Mouse (Mus musculus): Measurements from ENCODE around the gene Igfn1. TPM values are rescaled to one million over a fixed set of nuclear protein-coding genes. Genes with fewer than 3 reads are reported as not detected.

The Igfn1 gene
- polyA plus RNA-seq, 1 experiment, result 7.1 TPM

DNA sequence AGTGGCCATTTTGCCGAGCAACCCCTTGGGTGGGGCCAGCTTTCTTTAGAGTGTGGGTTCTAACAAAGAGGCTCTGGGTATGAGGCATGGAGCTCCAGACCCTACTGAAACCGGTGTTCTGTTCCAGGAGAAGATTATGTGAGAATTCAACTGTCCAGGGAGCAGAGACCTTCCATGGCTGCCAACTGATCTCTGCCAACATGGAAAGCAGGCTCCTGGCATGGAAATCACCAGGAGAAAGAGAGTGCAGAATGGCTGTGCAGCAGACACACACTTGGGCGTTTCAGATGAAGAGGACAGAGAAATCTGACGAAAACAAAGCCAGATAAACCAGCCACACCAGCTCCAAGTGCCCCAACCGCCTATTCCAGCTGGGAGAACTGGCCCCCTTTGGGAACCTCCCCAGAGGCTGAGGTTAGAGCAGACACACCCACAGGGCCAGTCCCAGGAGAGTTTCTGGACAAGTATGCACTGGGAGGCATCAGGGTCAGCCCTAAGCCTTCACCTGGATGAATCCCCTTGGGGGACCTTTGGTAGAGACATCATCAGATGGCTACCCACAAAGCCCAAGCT, 89.6 kb downstream of the Igfn1 start:
- Histone ChIP-seq H3ac (ENCODE audit: control insufficient read depth, insufficient read length) (no peak overlapping the region), H3K27me3 (ENCODE audit: control insufficient read depth, insufficient read depth, insufficient read length) (no peaks in the 10 kb centered on the region), H3K4me3 (peak overlapping the region; percentile 85), H3K36me3 (ENCODE audit: control insufficient read depth, insufficient read depth) (peaks cover 9% of the 10 kb centered on the region), H3K79me2 (ENCODE audit: control insufficient read depth, insufficient read depth) (peaks cover 70% of the 10 kb centered on the region), H3K4me2 (ENCODE audit: low read depth) (peak overlapping the region; percentile 99)
- TF ChIP-seq SRF (IDR thresholded peaks at IDR 0.05; ENCODE audit: control insufficient read depth, insufficient read length, low read depth), result no peak
- TF ChIP-seq MAX (IDR thresholded peaks at IDR 0.05; ENCODE audit: low read depth), result no peak
- TF ChIP-seq POLR2A (IDR thresholded peaks at IDR 0.05; ENCODE audit: insufficient read length, low read depth), result no peak
- TF ChIP-seq TCF12 (IDR thresholded peaks at IDR 0.05; ENCODE audit: insufficient read depth, poor library complexity, severe bottlenecking), result no peak
- no peak for TF ChIP-seq POLR2AphosphoS2 (IDR thresholded peaks at IDR 0.05; ENCODE audit: insufficient read length, low read depth)

DNA sequence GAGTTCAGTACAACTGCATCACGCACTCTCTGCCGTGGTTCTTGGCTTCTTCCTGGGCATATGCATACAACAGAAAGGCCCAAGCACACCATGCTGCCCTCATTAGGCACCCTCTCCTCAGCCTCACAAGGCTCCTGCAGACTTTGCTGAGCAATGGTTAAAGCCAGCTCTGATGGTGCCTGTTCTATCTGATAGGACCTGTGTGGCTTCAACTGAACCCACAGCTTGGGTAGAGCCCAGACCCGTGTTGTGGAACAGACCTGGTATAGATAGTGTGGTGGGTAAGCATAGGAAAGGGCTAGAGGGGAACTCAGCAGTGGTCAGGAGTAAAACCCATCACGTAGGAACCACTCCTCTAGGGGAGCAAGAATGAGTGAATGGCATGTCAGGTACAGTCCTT, 92.5 kb downstream of the Igfn1 start:
- TF ChIP-seq CEBPB (IDR thresholded peaks at IDR 0.05; ENCODE audit: insufficient read depth, poor library complexity, severe bottlenecking), result no peak
- TF ChIP-seq POLR2AphosphoS2 (IDR thresholded peaks at IDR 0.05; ENCODE audit: insufficient read length, low read depth), result peak; percentile 6
- H3K79me2 ChIP-seq (ENCODE audit: control insufficient read depth, insufficient read depth), result peaks cover 95% of the 10 kb centered on the region
- no peak overlapping the region for H3K4me3 ChIP-seq
- H3K4me2 ChIP-seq (ENCODE audit: low read depth), result peak overlapping the region; percentile 12
- peaks cover 13% of the 10 kb centered on the region for H3K36me3 ChIP-seq (ENCODE audit: control insufficient read depth, insufficient read depth)
- no peaks in the 10 kb centered on the region for H3K27me3 ChIP-seq (ENCODE audit: control insufficient read depth, insufficient read depth, insufficient read length)
- H3ac ChIP-seq (ENCODE audit: control insufficient read depth, insufficient read length), result no peak overlapping the region

DNA sequence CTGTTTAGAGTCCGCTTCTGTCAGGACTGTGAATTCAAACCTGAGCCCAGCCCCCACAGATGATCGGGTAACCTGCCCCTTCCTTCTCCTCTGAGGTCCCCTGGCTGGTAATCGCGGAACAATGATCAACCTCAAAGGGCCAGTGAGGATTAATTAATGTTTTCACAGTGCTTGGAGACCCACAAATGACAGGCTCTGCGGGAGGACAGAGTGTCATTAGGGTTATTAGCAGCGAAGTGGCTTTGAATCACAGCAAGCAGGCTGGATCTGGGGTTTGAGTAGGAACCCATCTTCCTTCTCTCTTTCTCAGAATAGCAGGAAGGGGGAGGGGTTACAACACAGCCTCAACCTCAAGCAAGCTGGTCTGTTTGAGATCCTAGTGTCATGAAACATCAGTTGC, 96.8 kb downstream of the Igfn1 start:
- H3K36me3 ChIP-seq (ENCODE audit: control insufficient read depth, insufficient read depth), result peaks cover 20% of the 10 kb centered on the region
- H3ac ChIP-seq (ENCODE audit: control insufficient read depth, insufficient read length), result no peak overlapping the region
- H3K27me3 ChIP-seq (ENCODE audit: control insufficient read depth, insufficient read depth, insufficient read length), result no peaks in the 10 kb centered on the region
- TF ChIP-seq POLR2AphosphoS2 (IDR thresholded peaks at IDR 0.05; ENCODE audit: insufficient read length, low read depth), result no peak
- no peak for TF ChIP-seq E2F4 (IDR thresholded peaks at IDR 0.05; ENCODE audit: insufficient read depth)
- H3K79me2 ChIP-seq (ENCODE audit: control insufficient read depth, insufficient read depth), result peaks cover 61% of the 10 kb centered on the region
- H3K4me3 ChIP-seq, result no peak overlapping the region
- H3K4me2 ChIP-seq (ENCODE audit: low read depth), result no peak overlapping the region

DNA sequence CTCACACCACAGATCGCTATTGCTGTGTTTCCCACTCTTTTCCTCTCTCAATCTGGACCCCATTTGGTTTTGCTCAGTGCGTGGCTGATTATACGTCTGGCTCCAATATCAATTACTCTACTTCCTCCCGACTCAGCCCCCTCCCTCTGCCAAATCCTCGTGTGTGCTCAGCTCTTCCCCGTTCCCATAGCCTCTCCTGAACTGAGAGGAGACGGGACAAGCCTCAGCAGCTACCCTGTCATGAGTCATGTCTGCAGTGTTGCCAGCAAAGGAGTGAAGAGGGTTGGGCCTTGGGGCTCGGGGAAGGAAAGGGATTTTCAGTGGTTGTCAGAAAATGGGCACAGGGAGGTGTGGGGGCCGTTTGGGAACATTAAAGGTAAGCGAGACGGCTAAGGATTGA, 99.4 kb downstream of the Igfn1 start:
- peaks cover 45% of the 10 kb centered on the region for H3K79me2 ChIP-seq (ENCODE audit: control insufficient read depth, insufficient read depth)
- H3ac ChIP-seq (ENCODE audit: control insufficient read depth, insufficient read length), result no peak overlapping the region
- H3K4me2 ChIP-seq (ENCODE audit: low read depth), result peak overlapping the region; percentile 45
- peaks cover 33% of the 10 kb centered on the region for H3K36me3 ChIP-seq (ENCODE audit: control insufficient read depth, insufficient read depth)
- no peaks in the 10 kb centered on the region for H3K27me3 ChIP-seq (ENCODE audit: control insufficient read depth, insufficient read depth, insufficient read length)
- TF ChIP-seq POLR2AphosphoS2 (IDR thresholded peaks at IDR 0.05; ENCODE audit: insufficient read length, low read depth), result peak; percentile 12
- TF ChIP-seq MAX (IDR thresholded peaks at IDR 0.05; ENCODE audit: low read depth), result no peak
- no peak for TF ChIP-seq USF1 (IDR thresholded peaks at IDR 0.05; ENCODE audit: low read depth)
- no peak for TF ChIP-seq CEBPB (IDR thresholded peaks at IDR 0.05; ENCODE audit: insufficient read depth, poor library complexity, severe bottlenecking)
- no peak for TF ChIP-seq SRF (IDR thresholded peaks at IDR 0.05; ENCODE audit: control insufficient read depth, insufficient read length, low read depth)
- no peak for TF ChIP-seq TCF12 (IDR thresholded peaks at IDR 0.05; ENCODE audit: insufficient read depth, poor library complexity, severe bottlenecking)
- no peak for TF ChIP-seq MYOD1 (IDR thresholded peaks at IDR 0.05; ENCODE audit: control insufficient read depth in 1 of 3, insufficient read length in 2 of 3, low read depth in 2 of 3)
- H3K4me3 ChIP-seq, result no peak overlapping the region

Other genes starting within 250 kb of the Igfn1 start
- gene Phlda3, start 240.2 kb downstream of the Igfn1 start, polyA plus RNA-seq (2012; fragmentation: generic; extraction: Trizol), result 317 TPM
- 3,569 TPM for gene Tnni1, start 226.9 kb downstream of the Igfn1 start, polyA plus RNA-seq (2012; fragmentation: generic; extraction: Trizol)
- gene Lad1, start 187.7 kb downstream of the Igfn1 start, polyA plus RNA-seq (2012; fragmentation: generic; extraction: Trizol), result 0.46 TPM
- gene Tnnt2, start 170.0 kb downstream of the Igfn1 start, polyA plus RNA-seq (2012; fragmentation: generic; extraction: Trizol), result 2,000 TPM
- gene Pkp1, start 87.1 kb downstream of the Igfn1 start, polyA plus RNA-seq (2012; fragmentation: generic; extraction: Trizol), result 74.8 TPM
- gene Tmem9, start 1.8 kb upstream of the Igfn1 start, polyA plus RNA-seq (2012; fragmentation: generic; extraction: Trizol), result 127 TPM
- gene Ascl5, start 44.5 kb upstream of the Igfn1 start, polyA plus RNA-seq (2012; fragmentation: generic; extraction: Trizol), result 0.36 TPM
- gene Cacna1s, start 46.4 kb upstream of the Igfn1 start, polyA plus RNA-seq (2012; fragmentation: generic; extraction: Trizol), result 177 TPM
- gene Kif21b, start 125.0 kb upstream of the Igfn1 start, polyA plus RNA-seq (2012; fragmentation: generic; extraction: Trizol), result 16.8 TPM
- 0.16 TPM for gene Mroh3, start 206.5 kb upstream of the Igfn1 start, polyA plus RNA-seq (2012; fragmentation: generic; extraction: Trizol)
- 11.1 TPM for gene Inava, start 227.9 kb upstream of the Igfn1 start, polyA plus RNA-seq (2012; fragmentation: generic; extraction: Trizol)